Mouse (Mus musculus): ENCODE data around the gene Hist1h2ai. TPM values are rescaled to one million over a fixed set of nuclear protein-coding genes. Genes with fewer than 3 reads are reported as not detected.
"Not testable (repeated sequence)": the region's sequence is repeated elsewhere in the genome, so short reads cannot be mapped to it uniquely, and the experiment has no call there.

The Hist1h2ai gene
- polyA plus RNA-seq, 1 experiment from 2014 or later, result 26.0 TPM

DNA sequence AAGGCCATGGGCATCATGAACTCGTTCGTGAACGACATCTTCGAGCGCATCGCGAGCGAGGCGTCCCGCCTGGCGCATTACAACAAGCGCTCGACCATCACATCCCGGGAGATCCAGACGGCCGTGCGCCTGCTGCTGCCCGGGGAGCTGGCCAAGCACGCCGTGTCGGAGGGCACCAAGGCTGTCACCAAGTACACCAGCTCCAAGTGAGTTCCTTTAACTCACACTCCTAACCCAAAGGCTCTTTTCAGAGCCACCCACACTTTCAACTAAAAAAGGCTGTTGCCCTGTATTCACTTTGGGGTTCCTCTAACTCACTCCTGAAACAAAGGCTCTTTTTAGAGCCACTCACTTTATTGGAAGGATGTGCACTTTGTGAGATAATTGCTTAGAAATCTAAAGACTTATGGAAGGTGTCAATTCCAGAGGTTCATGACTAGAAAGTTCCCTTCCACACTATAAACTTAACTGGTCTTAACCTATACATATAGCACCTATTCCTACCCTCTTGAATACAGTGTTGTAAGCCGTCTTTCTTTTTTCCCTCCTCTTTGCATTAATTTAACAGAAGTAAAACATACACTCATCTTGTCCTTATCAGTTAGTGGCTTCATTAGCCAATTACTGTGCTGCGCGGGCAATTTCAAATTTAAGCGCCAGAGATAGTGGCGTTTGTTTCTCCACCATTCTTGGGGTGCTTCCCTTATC lies 38.2 kb downstream of the Hist1h2ai start:
- Histone ChIP-seq H3K4me1 (peaks cover 32% of the 10 kb centered on the region), H3K9ac (replicated peaks) (peak overlapping the region; percentile 46), H3K4me2 (replicated peaks) (peak overlapping the region; percentile 82), H3K4me3 (peak overlapping the region; percentile 47), H3K27ac (replicated peaks) (peak overlapping the region; percentile 96)
- 0% methylated on average over 12 of the region's 26 CpGs for WGBS
- H3K27me3 ChIP-seq, H3K9me3 ChIP-seq, H3K36me3 ChIP-seq: not testable (repeated sequence)
- peak; percentile 4; the same call in 1 of the 2 replicates for ATAC-seq (replicated peaks)

DNA sequence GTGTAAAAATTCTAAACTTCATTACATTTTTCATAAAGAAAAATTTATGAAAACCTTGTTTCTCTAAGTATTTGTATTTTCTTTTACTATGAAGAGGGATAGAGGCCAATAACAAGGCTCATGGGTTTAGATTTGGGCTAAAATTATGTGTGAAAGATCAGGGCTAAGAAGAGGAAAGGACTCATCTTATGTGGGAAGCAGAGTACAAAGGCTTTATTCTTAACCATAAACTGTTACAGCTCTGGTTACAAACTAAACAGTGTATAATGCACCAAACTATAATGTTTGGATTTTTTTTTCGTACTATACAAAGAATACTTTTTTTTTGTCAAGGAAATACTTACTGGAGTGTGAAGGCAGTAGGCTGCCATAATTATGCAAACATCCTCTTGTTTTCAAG lies 39.5 kb downstream of the Hist1h2ai start:
- Histone ChIP-seq H3K4me2 (replicated peaks) (no peak overlapping the region), H3K9me3 (no peaks in the 10 kb centered on the region), H3K9ac (replicated peaks) (no peak overlapping the region), H3K4me1 (peaks cover 28% of the 10 kb centered on the region), H3K4me3 (no peak overlapping the region), H3K36me3 (no peaks in the 10 kb centered on the region), H3K27ac (replicated peaks) (no peak overlapping the region), H3K27me3 (no peaks in the 10 kb centered on the region)
- WGBS, result 47% methylated on average over 1 of the region's 1 CpGs
- ATAC-seq (replicated peaks), result no peak

Small RNAs within 50 kb of the gene (microRNA-seq; reads per million reads assigned to microRNA genes)
- gene Gm44357 (not detected), gene Gm44367 (not detected), gene Gm44454 (not detected)

Other genes starting within 250 kb of the Hist1h2ai start
- gene Nkapl, start 247.9 kb upstream of the Hist1h2ai start, polyA plus RNA-seq (2015; fragmentation: Nextera tagmentation; extraction: Ambion mirVana), result 3.4 and 3.5 TPM in 2 replicates
- 9.4 and 11.0 TPM in 2 replicates for gene Zkscan4, start 237.5 kb upstream of the Hist1h2ai start, polyA plus RNA-seq (2015; fragmentation: Nextera tagmentation; extraction: Ambion mirVana)
- not detected in 2 replicates for gene Gm10065, start 237.0 kb upstream of the Hist1h2ai start, polyA plus RNA-seq (2015; fragmentation: Nextera tagmentation; extraction: Ambion mirVana)
- 0.23 and 0.24 TPM in 2 replicates for gene AK157302, start 221.2 kb upstream of the Hist1h2ai start, polyA plus RNA-seq (2015; fragmentation: Nextera tagmentation; extraction: Ambion mirVana)
- 4.5 and 8.2 TPM in 2 replicates for gene Gm11273, start 215.0 kb upstream of the Hist1h2ai start, polyA plus RNA-seq (2015; fragmentation: Nextera tagmentation; extraction: Ambion mirVana)
- gene Zkscan8, start 185.3 kb upstream of the Hist1h2ai start, polyA plus RNA-seq (2015; fragmentation: Nextera tagmentation; extraction: Ambion mirVana), result 4.9 and 5.4 TPM in 2 replicates
- gene Olfr1366, start 173.6 kb upstream of the Hist1h2ai start, polyA plus RNA-seq (2015; fragmentation: Nextera tagmentation; extraction: Ambion mirVana), result 0.14 and 0.28 TPM in 2 replicates
- 0.06 TPM in 1 of 2 replicates, not detected in the other for gene Olfr1535, start 156.5 kb upstream of the Hist1h2ai start, polyA plus RNA-seq (2015; fragmentation: Nextera tagmentation; extraction: Ambion mirVana)
- not detected in 2 replicates for gene Olfr1364, start 134.7 kb upstream of the Hist1h2ai start, polyA plus RNA-seq (2015; fragmentation: Nextera tagmentation; extraction: Ambion mirVana)
- not detected in 2 replicates for gene Olfr1362, start 102.4 kb upstream of the Hist1h2ai start, polyA plus RNA-seq (2015; fragmentation: Nextera tagmentation; extraction: Ambion mirVana)
- 0.08 TPM in 1 of 2 replicates, not detected in the other for gene Olfr11, start 73.9 kb upstream of the Hist1h2ai start, polyA plus RNA-seq (2015; fragmentation: Nextera tagmentation; extraction: Ambion mirVana)
- not detected in 2 replicates for gene Olfr1361, start 53.0 kb upstream of the Hist1h2ai start, polyA plus RNA-seq (2015; fragmentation: Nextera tagmentation; extraction: Ambion mirVana)
- not detected in 2 replicates for gene Olfr1360, start 39.0 kb upstream of the Hist1h2ai start, polyA plus RNA-seq (2015; fragmentation: Nextera tagmentation; extraction: Ambion mirVana)
- not detected in 2 replicates for gene Olfr1359, start 18.3 kb upstream of the Hist1h2ai start, polyA plus RNA-seq (2015; fragmentation: Nextera tagmentation; extraction: Ambion mirVana)
- gene Hist1h2bl, start 279 bp upstream of the Hist1h2ai start, polyA plus RNA-seq (2015; fragmentation: Nextera tagmentation; extraction: Ambion mirVana), result 2.2 TPM in 1 of 2 replicates, not detected in the other
- gene Hist1h3h, start 1.2 kb downstream of the Hist1h2ai start, polyA plus RNA-seq (2015; fragmentation: Nextera tagmentation; extraction: Ambion mirVana), result 10.8 and 11.6 TPM in 2 replicates
- 2.1 and 2.6 TPM in 2 replicates for gene Hist1h2bm, start 5.6 kb downstream of the Hist1h2ai start, polyA plus RNA-seq (2015; fragmentation: Nextera tagmentation; extraction: Ambion mirVana)
- gene Hist1h4j, start 18.6 kb downstream of the Hist1h2ai start, polyA plus RNA-seq (2015; fragmentation: Nextera tagmentation; extraction: Ambion mirVana), result 0.83 and 1.5 TPM in 2 replicates
- 2.3 and 3.3 TPM in 2 replicates for gene Hist1h4k, start 34.1 kb downstream of the Hist1h2ai start, polyA plus RNA-seq (2015; fragmentation: Nextera tagmentation; extraction: Ambion mirVana)
- 21.2 and 26.2 TPM in 2 replicates for gene Hist1h2ak, start 37.4 kb downstream of the Hist1h2ai start, polyA plus RNA-seq (2015; fragmentation: Nextera tagmentation; extraction: Ambion mirVana)
- 1.2 and 2.6 TPM in 2 replicates for gene Hist1h2bn, start 37.7 kb downstream of the Hist1h2ai start, polyA plus RNA-seq (2015; fragmentation: Nextera tagmentation; extraction: Ambion mirVana)
- 9.6 and 13.7 TPM in 2 replicates for gene Hist1h1b, start 64.2 kb downstream of the Hist1h2ai start, polyA plus RNA-seq (2015; fragmentation: Nextera tagmentation; extraction: Ambion mirVana)
- 79.3 and 101 TPM in 2 replicates for gene Hist1h3i, start 66.9 kb downstream of the Hist1h2ai start, polyA plus RNA-seq (2015; fragmentation: Nextera tagmentation; extraction: Ambion mirVana)
- 2.6 and 3.0 TPM in 2 replicates for gene Hist1h2an, start 70.8 kb downstream of the Hist1h2ai start, polyA plus RNA-seq (2015; fragmentation: Nextera tagmentation; extraction: Ambion mirVana)
- 0.67 and 1.9 TPM in 2 replicates for gene Hist1h2bp, start 71.0 kb downstream of the Hist1h2ai start, polyA plus RNA-seq (2015; fragmentation: Nextera tagmentation; extraction: Ambion mirVana)
- gene Hist1h2bq, start 93.8 kb downstream of the Hist1h2ai start, polyA plus RNA-seq (2015; fragmentation: Nextera tagmentation; extraction: Ambion mirVana), result 12.2 and 15.4 TPM in 2 replicates
- gene Hist1h2ao, start 94.0 kb downstream of the Hist1h2ai start, polyA plus RNA-seq (2015; fragmentation: Nextera tagmentation; extraction: Ambion mirVana), result 1.8 TPM in 1 of 2 replicates, not detected in the other
- not detected in 2 replicates for gene Hist1h4m, start 95.3 kb downstream of the Hist1h2ai start, polyA plus RNA-seq (2015; fragmentation: Nextera tagmentation; extraction: Ambion mirVana)
- gene Hist1h4n, start 115.8 kb downstream of the Hist1h2ai start, polyA plus RNA-seq (2015; fragmentation: Nextera tagmentation; extraction: Ambion mirVana), result 6.1 and 9.4 TPM in 2 replicates
- 1,855 and 2,360 TPM in 2 replicates for gene Hist1h2ap, start 117.1 kb downstream of the Hist1h2ai start, polyA plus RNA-seq (2015; fragmentation: Nextera tagmentation; extraction: Ambion mirVana)
- 11.5 and 15.4 TPM in 2 replicates for gene Hist1h2br, start 117.3 kb downstream of the Hist1h2ai start, polyA plus RNA-seq (2015; fragmentation: Nextera tagmentation; extraction: Ambion mirVana)
- 23.6 and 24.7 TPM in 2 replicates for gene Zfp184, start 228.7 kb downstream of the Hist1h2ai start, polyA plus RNA-seq (2015; fragmentation: Nextera tagmentation; extraction: Ambion mirVana)

Data from forebrain, embryonic 15.5 days (tissue).